Mouse (Mus musculus): Measurements from ENCODE around the gene Apba1. TPM values are rescaled to one million over a fixed set of nuclear protein-coding genes. Genes with fewer than 3 reads are reported as not detected.

Apba1 gene
- total RNA-seq, 2 experiments from 2014 or later: 0.87 to 0.91 TPM

DNA sequence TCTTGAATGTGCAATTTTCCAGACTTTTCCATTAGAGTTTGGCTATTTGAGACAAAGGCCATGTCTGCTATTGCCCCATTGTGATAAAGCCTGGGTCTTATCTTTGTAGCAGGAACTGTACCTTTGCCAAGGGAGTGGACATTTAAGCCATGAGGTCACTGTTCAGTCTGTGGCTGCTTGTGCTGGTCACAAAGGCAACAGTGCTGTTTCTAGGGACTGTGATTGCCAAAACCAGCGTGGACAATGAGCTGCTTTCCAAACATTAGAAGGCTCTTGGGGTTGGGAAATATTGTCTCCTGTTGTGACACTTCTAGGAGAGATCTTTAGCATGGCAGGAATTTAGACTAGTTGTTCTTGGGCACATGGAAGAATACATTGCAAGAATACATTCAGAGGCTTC lies 42.5 kb downstream of the Apba1 start:
- DNase-seq: no peak

DNA sequence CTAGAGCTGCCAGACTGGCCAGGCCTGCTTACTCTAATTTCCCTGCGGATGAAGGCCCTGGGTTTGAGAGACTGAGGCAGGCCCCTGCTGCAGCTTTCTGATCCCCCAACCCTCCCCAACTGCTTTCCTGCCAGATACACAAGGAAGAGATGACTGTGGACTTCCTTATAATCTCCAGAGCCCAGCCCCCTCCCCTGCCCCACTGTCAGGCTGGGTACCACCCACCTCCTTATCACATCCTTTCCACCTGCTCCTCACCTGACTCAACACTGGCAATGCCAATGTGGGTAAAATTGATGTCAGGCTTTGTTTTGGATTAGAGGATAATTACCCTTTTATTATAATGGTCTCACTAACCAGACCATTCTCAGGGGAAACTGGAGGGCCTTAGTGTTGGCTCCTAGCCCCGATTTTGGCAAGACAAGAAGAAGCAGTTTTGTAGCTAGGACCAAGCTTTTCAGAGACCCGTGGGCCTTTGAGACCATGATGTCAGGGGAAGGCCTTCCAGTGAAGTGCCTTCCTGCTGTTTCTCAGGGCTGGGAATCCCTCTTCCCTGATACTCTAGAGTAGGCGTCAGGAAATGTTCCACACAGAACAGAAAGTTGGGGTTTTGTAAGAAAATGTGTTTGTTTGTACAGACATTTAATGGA lies 44.7 kb downstream of the Apba1 start:
- peak in 1 of 2 experiments; percentile 6 for DNase-seq
- intact Hi-C loops (cut with DNase I): no loop called here

More for the DNA sequence above, 42.5 kb downstream of the Apba1 start:
- intact Hi-C loops (cut with DNase I): no loop called here

DNA sequence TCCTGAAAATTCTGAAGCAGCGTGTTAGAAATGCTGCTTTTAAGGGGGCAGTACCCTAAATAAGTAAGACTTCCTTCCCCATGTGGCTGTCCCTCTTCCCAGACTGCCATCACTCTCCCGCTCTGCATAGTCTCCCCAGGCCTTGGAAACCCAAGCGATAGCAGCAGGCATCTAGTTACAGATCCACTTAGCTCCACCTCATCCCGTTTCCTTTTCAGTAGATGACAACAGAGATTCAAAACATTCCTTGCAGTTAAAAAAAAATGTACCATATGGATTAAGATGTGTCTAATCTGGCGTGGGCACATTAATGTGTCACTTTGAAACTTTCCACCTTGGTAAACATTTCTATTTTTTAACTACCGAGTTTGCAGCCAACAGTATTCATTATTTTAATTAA lies 48.1 kb downstream of the Apba1 start:
- intact Hi-C loops (cut with DNase I): no loop called here
- no peak for DNase-seq

DNA sequence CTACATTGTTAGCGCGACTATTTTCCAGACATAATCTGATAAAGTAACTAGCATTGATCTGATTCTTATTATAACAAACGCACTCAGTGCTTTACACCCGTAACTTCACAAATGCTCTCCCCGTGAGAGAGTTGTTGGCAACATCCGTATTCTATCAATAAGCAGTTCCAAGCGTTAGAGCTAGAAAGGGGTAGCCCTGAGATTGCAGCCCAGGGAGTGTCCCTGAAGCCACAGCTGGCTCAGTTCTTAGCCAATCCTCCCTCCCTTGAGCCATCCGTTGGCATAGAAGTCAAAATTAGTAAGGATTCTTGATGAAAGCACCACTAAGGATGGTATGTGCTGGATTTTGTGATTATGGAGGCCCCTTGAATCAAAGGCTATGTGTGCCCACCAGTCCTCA lies 48.7 kb downstream of the Apba1 start:
- no peak for DNase-seq
- intact Hi-C loops (cut with DNase I): no loop called here

DNA sequence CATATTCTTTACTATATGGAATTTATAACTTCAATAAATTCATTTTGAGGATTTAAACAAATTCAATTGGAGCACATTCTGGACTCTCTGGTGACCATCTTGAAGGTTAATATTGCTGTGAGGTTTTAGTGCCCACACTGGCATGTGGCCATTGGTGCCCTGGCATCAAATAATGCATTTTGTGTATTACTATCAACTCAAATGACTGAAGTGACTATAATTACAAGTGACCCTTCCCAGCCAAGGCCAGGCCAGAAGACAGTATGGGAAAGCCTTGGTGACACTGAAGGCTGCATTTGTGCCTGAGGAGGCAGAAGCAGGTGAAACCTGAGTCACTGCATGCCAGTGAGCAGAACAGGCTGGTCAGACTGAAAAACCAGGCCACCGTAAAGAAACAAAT lies 50.5 kb downstream of the Apba1 start:
- intact Hi-C loops (cut with DNase I): no loop called here
- DNase-seq: no peak

DNA sequence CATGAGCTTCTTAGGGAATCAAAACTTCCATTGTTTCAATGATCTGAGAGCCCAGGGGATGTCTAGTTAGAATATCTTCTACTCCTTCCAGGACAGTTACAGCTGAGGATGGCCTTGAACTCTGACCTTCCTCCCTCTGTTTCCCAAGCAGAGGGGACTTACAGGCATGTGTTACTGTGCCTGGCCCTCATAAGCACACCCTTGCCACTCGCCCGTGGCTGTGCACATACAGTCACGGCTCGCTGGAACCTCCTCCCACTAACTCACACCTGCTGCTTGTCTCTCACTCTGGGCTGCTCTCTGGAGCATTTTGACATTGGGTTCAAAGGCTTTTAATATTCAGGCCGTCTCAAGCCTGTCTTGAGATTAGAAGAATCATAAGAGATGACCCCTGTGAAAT lies 51.8 kb downstream of the Apba1 start:
- intact Hi-C loops (cut with DNase I): no loop called here
- DNase-seq: no peak

DNA sequence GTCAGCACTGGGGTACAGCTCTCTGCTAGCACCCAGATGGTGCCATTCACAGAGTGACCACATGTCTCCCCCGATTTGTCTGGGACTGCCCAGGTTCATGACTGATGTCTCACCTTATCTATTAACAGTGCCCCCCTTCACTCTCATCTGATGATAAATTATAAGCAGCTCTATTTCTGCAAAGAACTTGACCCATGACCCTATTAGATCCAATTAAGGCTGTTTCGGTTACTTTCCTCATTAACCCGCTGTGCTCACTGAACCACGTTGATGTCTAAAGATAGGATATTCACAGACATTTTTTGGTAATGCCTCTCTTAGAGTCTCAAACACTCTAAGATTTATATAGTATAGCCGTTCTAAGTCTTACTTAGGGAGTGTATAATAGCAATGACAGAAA lies 52.3 kb downstream of the Apba1 start:
- DNase-seq: no peak
- intact Hi-C loops (cut with DNase I): no loop called here

DNA sequence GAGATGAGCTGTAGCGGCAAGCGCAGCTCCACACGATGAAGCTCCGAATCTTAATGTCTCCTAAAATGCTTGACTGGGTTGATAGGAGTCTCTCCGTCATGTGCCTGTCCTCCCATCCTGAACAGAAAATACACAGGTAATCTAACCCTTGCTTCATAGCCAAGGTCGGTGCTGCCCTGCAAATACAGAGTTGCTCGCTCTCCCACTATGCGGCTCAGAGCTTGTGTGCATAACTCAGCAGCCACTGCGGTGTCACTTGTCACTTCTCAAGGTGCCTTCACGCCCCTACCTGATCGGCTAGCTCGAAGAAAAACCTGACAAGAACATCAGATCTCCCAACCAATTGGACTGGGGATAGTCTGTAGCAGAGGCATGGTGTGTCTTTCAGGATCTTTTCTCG lies 58.1 kb downstream of the Apba1 start:
- intact Hi-C loops (cut with DNase I): no loop called here
- DNase-seq: no peak

DNA sequence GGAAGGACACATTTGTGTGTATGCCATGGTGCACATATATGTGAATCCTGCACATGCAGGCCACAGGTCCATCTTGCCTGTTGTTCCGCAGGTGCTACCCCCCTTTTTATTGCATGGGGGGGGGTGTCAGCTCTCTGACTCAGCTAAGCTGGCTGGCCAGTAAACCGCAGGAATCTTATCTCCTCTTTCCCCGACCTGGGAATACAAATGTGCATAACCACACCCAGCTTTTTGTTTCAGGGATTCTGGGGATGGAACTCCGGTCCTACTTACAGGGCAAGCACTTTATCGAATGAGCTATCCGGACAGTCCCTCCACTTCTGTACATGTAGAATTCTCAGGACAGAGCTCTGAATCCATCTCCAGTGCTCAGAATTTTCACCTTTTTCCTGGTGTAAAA lies 58.5 kb downstream of the Apba1 start:
- DNase-seq: no peak
- intact Hi-C loops (cut with DNase I): no loop called here

DNA sequence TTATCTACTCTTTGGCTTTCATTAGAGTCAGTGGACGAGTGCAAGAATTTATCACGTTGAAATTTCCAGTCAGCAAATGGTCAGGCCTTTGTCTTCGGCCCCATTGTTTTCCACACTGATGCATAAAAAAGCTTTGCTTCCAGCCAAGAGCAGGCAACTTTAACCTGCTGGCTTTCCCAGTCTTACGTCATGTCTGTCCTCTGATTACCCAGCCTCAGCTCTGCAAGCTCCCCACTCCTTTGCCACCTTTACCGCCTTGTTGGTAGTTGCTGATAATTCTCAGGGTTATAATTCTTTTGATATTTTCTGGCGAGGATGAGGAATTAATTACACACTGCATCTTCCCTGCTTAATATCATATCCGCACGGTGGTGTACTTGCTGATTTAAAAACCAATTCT lies 61.2 kb downstream of the Apba1 start:
- no peak for DNase-seq
- intact Hi-C loops (cut with DNase I): no loop called here

DNA sequence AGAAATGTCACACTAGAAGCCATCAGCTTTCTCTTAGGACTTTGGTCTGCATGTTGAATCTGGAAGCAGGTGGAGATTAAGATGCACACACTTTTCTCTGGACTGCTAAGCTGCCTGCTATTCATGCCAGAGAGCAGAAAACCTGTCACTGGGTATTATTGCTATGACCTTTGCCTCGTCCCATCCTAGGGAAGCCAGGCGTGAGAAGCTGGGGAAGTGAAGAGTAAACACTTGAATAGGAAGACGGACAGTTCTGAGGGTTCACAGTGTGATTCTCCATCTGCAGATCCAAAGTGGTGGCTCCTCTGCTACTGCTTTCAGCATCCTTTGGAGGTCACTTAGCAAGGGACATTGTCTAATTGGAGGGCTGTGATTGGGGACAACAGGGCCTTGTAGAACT lies 63.8 kb downstream of the Apba1 start:
- intact Hi-C loops (cut with DNase I): no loop called here
- no peak for DNase-seq

DNA sequence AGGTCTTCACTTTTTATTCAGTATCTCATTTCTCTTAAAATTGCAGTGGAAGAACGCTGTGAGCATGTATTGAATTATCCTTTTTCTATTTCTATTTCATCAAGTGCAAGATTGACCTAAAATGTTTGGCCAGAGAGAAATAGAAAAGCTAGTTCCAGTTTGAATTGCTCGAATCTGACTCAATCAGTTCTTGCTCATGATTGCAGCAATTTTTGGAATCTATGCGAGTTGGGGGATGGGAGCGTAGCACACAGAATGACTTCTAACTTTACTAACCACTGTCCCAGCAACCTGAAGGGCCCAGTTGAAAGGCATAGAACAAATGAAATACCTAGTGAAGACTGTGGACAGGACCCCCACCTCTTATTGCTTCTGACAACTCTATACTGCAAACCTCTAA lies 64.8 kb downstream of the Apba1 start:
- no peak for DNase-seq

DNA sequence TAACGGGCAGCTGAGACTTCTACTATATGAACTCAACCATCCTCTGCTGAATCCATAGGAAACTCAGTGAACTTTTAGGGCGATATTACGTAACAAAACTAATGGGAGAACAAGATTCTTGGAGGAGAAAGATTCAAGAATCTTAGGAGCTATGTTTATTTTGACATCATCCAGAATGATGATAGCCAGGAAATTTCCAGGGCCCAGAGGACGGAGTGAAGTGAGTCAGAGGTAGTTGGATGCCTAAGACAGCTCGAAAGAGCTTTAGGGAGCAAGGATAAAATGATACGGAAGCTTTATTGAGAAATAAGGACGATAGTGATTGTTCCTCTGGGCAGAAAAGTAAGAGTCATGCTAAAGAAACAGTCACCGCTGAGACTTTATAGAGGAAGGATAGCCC lies 67.6 kb downstream of the Apba1 start:
- no peak for DNase-seq
- intact Hi-C loops (cut with DNase I): no loop called here

More for the DNA sequence above, 64.8 kb downstream of the Apba1 start:
- intact Hi-C loops (cut with DNase I): no loop called here

DNA sequence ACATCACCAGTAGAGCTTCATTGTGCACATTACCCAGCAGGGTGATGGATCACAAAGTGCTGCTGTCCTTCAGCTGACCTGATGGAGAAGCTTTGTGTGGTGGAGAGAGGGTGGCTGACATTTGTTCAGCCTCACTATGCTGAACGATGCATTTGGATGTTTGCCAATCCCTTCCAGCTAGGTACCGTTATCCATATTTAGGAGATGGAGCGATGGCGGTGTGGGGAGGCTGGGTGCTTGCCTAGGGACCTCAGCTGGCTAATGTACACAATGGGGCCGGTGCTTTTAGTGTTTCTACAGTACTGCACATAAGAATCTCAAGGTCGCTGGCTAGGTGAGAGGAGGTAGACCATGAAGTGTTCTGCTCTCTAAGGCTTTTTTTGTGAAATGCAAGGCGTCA lies 72.1 kb downstream of the Apba1 start:
- intact Hi-C loops (cut with DNase I): no loop called here
- no peak for DNase-seq

DNA sequence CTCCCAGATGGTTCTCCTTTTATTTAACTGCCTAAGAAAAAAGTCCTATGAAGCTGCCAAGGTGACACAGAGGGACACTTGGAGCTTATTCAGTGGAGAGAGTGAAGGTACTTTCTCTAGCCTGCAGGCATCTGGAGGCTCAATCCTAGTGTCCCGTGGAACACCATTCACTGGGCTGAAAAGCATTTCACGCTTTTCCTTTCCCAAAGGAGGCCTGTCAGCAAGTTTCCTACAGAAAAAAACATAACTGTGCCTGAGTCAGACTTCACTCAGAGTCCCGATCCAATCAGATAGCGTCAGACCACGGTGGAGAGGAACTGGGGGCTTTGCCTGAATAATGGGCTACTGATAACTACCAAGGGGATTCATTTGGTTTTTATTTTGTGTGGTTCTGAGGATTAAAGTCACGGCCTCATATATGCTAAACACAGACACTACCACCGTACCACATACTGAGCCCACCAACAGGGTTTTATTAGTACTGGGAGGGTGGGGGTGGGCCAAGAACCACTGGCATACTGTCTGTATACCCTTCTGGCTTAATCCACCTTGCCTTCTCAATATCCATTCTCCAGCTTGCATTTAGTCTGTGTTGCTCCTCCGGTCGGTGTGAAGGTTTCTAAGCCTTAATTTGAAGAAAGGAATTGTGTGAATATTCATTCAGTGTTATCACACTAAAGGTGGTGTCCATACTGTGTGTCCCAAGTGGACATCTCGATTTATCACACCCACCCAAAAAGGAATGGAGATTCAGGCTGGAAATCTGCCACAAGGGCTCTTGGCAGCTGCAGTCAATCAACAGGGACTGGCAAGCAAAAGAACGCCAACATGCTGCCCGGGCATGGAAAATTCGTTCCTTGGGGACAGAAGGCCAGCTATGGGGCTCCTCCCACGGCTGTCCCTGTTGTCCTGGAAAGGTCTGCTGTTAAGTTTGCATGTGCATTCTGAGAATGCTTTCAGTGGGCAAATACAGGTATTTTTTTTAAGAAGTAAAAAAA lies 75.3 kb downstream of the Apba1 start:
- intact Hi-C loops (cut with DNase I): no loop called here
- peak in 1 of 2 experiments; percentile 14 for DNase-seq

DNA sequence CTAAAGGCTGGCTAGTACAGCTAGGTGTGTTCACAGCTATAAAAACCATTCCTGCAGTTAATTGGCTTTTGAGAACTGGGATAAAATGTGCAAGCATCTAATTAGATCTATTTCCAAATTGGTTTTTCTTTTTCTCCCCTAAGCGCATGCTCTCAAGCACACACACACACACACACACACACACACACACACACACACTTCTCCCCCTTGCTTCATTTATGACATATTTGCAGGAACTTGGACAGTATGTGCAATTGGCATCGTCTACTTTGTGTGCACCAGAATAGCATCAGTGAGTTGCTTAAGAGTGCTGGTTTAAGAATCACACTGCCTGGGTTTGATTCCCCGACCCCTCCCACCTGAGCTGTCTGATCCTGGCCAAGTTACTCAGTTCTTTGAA lies 76.0 kb downstream of the Apba1 start:
- intact Hi-C loops (cut with DNase I): no loop called here

DNA sequence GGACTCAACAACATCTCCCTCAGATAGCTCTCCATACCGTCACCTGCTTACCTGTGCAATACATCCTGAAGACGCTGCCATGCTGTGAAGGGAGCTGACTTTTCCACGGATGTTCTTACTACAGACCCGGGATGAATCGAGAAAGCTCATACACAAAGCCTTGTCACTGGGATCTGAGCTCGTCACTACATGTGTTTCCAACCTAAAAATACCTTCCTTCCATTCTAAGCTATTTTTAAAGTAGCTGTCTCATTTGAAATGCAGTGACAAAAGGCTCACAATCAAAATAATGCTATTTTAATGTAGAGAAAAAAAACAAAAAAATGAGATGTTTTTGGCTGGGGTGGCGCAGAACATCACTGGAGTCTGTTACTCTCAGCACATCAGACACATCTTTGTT lies 97.1 kb downstream of the Apba1 start:
- no peak for DNase-seq
- intact Hi-C loops (cut with DNase I): no loop called here

More for the DNA sequence above, 76.0 kb downstream of the Apba1 start:
- no peak for DNase-seq

DNA sequence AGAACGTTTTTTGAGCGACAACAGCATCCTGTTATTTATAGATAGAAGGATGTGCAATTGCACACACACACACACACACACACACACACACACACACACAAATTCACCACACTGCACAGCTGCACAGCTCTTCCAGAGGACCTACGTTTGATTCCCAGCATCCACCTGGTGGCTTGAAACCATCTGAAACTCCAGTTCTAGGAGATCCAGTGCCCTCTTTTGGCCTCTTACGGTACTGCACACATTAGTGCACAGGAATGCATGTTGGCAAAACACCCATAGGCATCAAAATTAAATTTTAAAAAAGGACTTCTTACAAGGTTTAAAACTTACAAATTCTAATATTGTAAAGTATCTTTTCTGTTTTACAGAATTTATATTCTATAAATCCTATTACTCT lies 99.4 kb downstream of the Apba1 start:
- intact Hi-C loops (cut with DNase I): no loop called here
- DNase-seq: no peak

DNA sequence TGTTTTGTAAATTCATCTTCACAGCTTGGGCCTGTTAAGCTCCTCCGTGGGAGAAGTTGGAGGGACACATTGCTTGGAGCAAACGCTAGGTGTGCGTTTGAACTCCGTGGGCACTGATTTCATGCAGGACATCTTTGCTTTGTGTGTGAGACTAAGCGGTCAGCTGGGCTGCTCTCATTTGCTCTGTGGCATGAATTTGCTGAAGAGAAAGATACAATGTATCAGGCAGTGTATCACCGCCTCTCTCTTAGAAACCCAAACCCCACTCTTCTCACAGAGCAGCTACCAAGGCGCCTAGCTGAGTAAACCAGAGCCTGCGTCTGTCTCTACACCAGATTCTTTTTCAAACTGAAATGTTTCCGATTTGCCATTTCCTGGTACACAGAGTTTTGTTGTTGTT lies 100.1 kb downstream of the Apba1 start:
- intact Hi-C loops (cut with DNase I): no loop called here
- DNase-seq: no peak

DNA sequence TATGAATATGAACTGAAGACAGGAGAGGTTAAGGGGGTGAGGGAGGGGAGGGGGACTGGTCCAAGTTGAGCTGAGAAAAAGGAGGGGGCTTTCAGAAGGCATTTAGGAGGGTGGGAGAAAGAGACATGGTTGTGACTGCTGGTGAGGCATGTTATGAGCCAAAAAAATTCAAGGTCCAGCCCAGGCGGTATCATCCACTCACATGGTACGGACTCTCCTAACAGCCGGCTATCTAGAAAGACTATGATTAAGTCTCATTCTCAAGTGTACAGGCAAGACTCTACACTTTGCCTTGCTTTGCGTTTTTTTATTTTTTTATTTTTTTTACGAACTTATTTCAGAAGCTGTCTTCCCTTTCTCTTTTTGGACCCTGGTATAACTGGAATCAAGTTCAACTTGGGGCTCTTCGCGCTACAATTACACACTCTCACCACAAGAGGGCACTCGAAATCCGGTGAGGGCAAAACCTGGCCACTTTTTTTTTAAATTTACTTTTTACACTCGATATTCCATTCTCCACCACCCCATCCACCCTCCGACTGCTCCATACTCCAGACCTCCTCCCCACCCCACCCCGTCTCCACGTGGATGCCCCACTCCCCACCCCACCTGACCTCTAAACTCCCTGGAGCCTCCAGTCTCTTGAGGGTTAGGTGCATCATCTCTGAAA lies 101.6 kb downstream of the Apba1 start:
- intact Hi-C loops (cut with DNase I): loop anchor here (5.0 kb wide), 1 partner anchor 412 kb away; no protein-coding TSS in a partner anchor
- no peak for DNase-seq

DNA sequence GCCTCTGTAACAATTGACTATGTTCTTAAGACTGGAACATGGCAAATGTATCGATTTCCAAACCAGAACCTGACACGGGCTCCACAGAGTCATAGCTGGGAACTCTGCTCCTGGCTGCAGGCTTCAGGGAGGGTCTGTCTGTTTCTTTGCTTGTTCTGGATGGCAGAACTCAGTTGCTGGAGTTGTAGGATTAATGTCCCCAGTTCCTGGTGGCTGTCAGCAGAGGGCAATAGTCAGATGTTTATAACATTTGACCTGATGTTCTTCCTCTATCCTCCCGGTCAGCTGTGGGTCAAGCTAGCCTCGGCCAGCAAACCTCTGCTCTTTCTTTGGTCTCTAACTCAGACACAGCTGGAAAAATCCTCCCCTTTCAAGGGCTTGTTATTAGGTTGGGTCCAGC lies 104.0 kb downstream of the Apba1 start:
- intact Hi-C loops (cut with DNase I): loop anchor here (1.0 to 5.0 kb wide), 2 partner anchors 98 to 410 kb away; no protein-coding TSS in a partner anchor
- no peak for DNase-seq
